Mouse (Mus musculus) myocyte (in vitro differentiated cells): Measurements from ENCODE around the gene Rnf185. TPM values are rescaled to one million over a fixed set of nuclear protein-coding genes. Genes with fewer than 3 reads are reported as not detected.

Source experiments
- H3K27me3 ChIP-seq: one replicate; pipeline ENCODE4 v1.6.1; 2011; ENCODE audit not compliant: control insufficient read depth, insufficient read depth, insufficient read length
- H3K36me3 ChIP-seq: one replicate; pipeline ENCODE4 v1.6.1; 2011; ENCODE audit not compliant: control insufficient read depth, insufficient read depth
- H3K4me2 ChIP-seq: one replicate; pipeline ENCODE4 v1.6.1; 2011; ENCODE audit warnings: low read depth, control low read depth
- H3K4me3 ChIP-seq: one replicate; pipeline ENCODE4 v1.5.1; 2011; ENCODE audit warnings: mild to moderate bottlenecking, control low read depth, moderate library complexity
- H3K79me2 ChIP-seq: one replicate; pipeline ENCODE4 v1.6.1; 2011; ENCODE audit not compliant: control insufficient read depth, insufficient read depth
- H3ac ChIP-seq: one replicate; pipeline ENCODE4 v1.6.1; 2011; ENCODE audit not compliant: control insufficient read depth, insufficient read length
- CEBPB ChIP-seq: IDR thresholded peaks from 2 replicates; pipeline ENCODE4 v1.6.1; 2011; ENCODE audit warnings: mild to moderate bottlenecking, moderate library complexity; ENCODE audit not compliant: poor library complexity, insufficient read depth, severe bottlenecking
- E2F4 ChIP-seq: IDR thresholded peaks from one replicate; pipeline ENCODE4 v1.6.1; 2011; ENCODE audit warnings: mild to moderate bottlenecking, control low read depth, moderate library complexity; ENCODE audit not compliant: insufficient read depth
- MAX ChIP-seq: IDR thresholded peaks from one replicate; pipeline ENCODE4 v1.6.1; 2011; ENCODE audit warnings: low read depth, mild to moderate bottlenecking, control low read depth
- MYOD1 ChIP-seq, 3 experiments: IDR thresholded peaks; one replicate each; pipeline ENCODE4 v1.6.1; 2011; ENCODE audit warnings: control low read depth in 2 of 3, low read depth in 2 of 3, mild to moderate bottlenecking in 2 of 3, moderate library complexity in 1 of 3; ENCODE audit not compliant: insufficient read length in 2 of 3, control insufficient read depth in 1 of 3
- MYOG ChIP-seq, 3 experiments: IDR thresholded peaks; one replicate each; pipeline ENCODE4 v1.6.1; 2011; ENCODE audit warnings: control low read depth in 2 of 3, low read depth in 2 of 3, mild to moderate bottlenecking in 2 of 3; ENCODE audit not compliant: insufficient read length in 2 of 3, control insufficient read depth in 1 of 3, insufficient read depth in 1 of 3
- POLR2A ChIP-seq: IDR thresholded peaks from one replicate; pipeline ENCODE4 v1.6.1; 2011; ENCODE audit warnings: low read depth, mild to moderate bottlenecking, control low read depth, moderate library complexity; ENCODE audit not compliant: insufficient read length
- POLR2AphosphoS2 ChIP-seq: IDR thresholded peaks from one replicate; pipeline ENCODE4 v1.6.1; 2011; ENCODE audit warnings: low read depth, control low read depth; ENCODE audit not compliant: insufficient read length
- REST ChIP-seq: IDR thresholded peaks from one replicate; pipeline ENCODE4 v1.6.1; 2011; ENCODE audit warnings: mild to moderate bottlenecking, control low read depth, moderate library complexity; ENCODE audit not compliant: insufficient read depth, insufficient read length
- SRF ChIP-seq: IDR thresholded peaks from one replicate; pipeline ENCODE4 v1.6.1; 2011; ENCODE audit warnings: low read depth; ENCODE audit not compliant: control insufficient read depth, insufficient read length
- TCF12 ChIP-seq: IDR thresholded peaks from one replicate; pipeline ENCODE4 v1.6.1; 2011; ENCODE audit warnings: mild to moderate bottlenecking, control low read depth; ENCODE audit not compliant: poor library complexity, insufficient read depth, severe bottlenecking
- TCF3 ChIP-seq: IDR thresholded peaks from one replicate; pipeline ENCODE4 v1.6.1; 2011; ENCODE audit warnings: low read depth, control low read depth; ENCODE audit not compliant: insufficient read length
- USF1 ChIP-seq: IDR thresholded peaks from one replicate; pipeline ENCODE4 v1.6.1; 2011; ENCODE audit warnings: low read depth, mild to moderate bottlenecking, control low read depth, moderate library complexity
- polyA plus RNA-seq: library from polyadenylated mRNA; unstranded; fragments of >200 nt; fragmentation: generic; extraction: Trizol; gene quantifications from one replicate; pipeline ENCODE4 v1.2.1, GENCODE M21; 2012; ENCODE audit warnings: missing spikeins

Gene Rnf185
- polyA plus RNA-seq, result 47.2 TPM

GRCm38 (mm10) chr11:3452167-3452639 lies at the start of gene Rnf185:
Gene Rnf185 (minus strand): TSS chr11:3452363.
- peaks cover 5% of the 10 kb centered on the region for H3K36me3 ChIP-seq
- H3K79me2 ChIP-seq, result peaks cover 60% of the 10 kb centered on the region
- peak within 1 kb of the TSS; percentile 98 for H3K4me3 ChIP-seq
- peak within 1 kb of the TSS; percentile 97 for H3K4me2 ChIP-seq
- no peaks in the 10 kb centered on the region for H3K27me3 ChIP-seq
- TF ChIP-seq USF1, result peak; percentile 92
- TF ChIP-seq MYOD1 (IDR thresholded peaks at IDR 0.05; ENCODE audit: control insufficient read depth in 1 of 3, insufficient read length in 2 of 3, low read depth in 2 of 3), result peak in 1 of 3 experiments; percentile 69
- TF ChIP-seq SRF, result no peak
- TF ChIP-seq MYOG (IDR thresholded peaks at IDR 0.05; ENCODE audit: control insufficient read depth in 1 of 3, insufficient read depth in 1 of 3, insufficient read length in 2 of 3, low read depth in 2 of 3), result peak in 1 of 3 experiments; percentile 58
- peak; percentile 90 for TF ChIP-seq POLR2A
- TF ChIP-seq CEBPB, result no peak
- peak; percentile 82 for TF ChIP-seq POLR2AphosphoS2
- no peak for TF ChIP-seq E2F4
- peak within 1 kb of the TSS; percentile 39 for H3ac ChIP-seq

DNA sequence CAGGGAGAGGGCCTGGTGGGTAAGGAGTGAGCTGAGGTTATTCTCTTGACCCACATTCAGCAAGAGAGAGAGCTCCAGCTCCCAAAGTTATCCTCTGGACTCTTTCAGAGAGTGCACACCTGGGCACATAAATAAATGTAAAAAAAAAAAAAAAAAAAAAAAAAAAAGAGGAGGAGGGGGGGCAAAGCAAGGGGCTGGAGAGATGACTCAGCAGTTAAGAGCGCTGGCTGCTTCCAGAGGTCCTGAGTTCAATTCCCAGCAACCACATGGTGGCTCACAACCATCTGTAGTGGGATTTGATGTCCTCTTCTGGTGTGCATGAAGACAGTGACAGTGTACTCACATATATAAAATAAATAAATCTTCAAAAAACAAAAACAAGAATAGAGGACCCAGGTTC lies 45.1 kb upstream of the Rnf185 start:
- no peaks in the 10 kb centered on the region for H3K79me2 ChIP-seq

GRCm38 (mm10) chr11:3496756-3497155 lies 44.6 kb upstream of the Rnf185 start:
- H3K4me2 ChIP-seq, result no peak overlapping the region
- peaks cover 3% of the 10 kb centered on the region for H3K27me3 ChIP-seq
- H3K4me3 ChIP-seq, result no peak overlapping the region
- no peaks in the 10 kb centered on the region for H3K79me2 ChIP-seq
- no peak for TF ChIP-seq SRF
- no peak for TF ChIP-seq MYOD1 (IDR thresholded peaks at IDR 0.05; ENCODE audit: control insufficient read depth in 1 of 3, insufficient read length in 2 of 3, low read depth in 2 of 3)
- peak in 1 of 3 experiments; percentile 10 for TF ChIP-seq MYOG (IDR thresholded peaks at IDR 0.05; ENCODE audit: control insufficient read depth in 1 of 3, insufficient read depth in 1 of 3, insufficient read length in 2 of 3, low read depth in 2 of 3)
- TF ChIP-seq REST, result no peak
- no peak for TF ChIP-seq USF1
- no peaks in the 10 kb centered on the region for H3K36me3 ChIP-seq
- no peak overlapping the region for H3ac ChIP-seq

More for the DNA sequence above, 45.1 kb upstream of the Rnf185 start:
- H3K4me2 ChIP-seq, result no peak overlapping the region
- no peaks in the 10 kb centered on the region for H3K36me3 ChIP-seq
- peaks cover 8% of the 10 kb centered on the region for H3K27me3 ChIP-seq
- no peak overlapping the region for H3K4me3 ChIP-seq
- TF ChIP-seq CEBPB (no peak), POLR2A (no peak), MAX (no peak), E2F4 (no peak), TCF3 (no peak), TCF12 (no peak), USF1 (no peak), REST (no peak)
- no peak overlapping the region for H3ac ChIP-seq

GRCm38 (mm10) chr11:3495496-3495895 lies 43.3 kb upstream of the Rnf185 start:
- no peaks in the 10 kb centered on the region for H3K79me2 ChIP-seq
- no peak overlapping the region for H3K4me2 ChIP-seq
- no peak overlapping the region for H3K4me3 ChIP-seq
- no peaks in the 10 kb centered on the region for H3K27me3 ChIP-seq
- no peak for TF ChIP-seq MAX
- no peak for TF ChIP-seq MYOG (IDR thresholded peaks at IDR 0.05; ENCODE audit: control insufficient read depth in 1 of 3, insufficient read depth in 1 of 3, insufficient read length in 2 of 3, low read depth in 2 of 3)
- no peak for TF ChIP-seq TCF3
- no peak for TF ChIP-seq CEBPB
- TF ChIP-seq MYOD1 (IDR thresholded peaks at IDR 0.05; ENCODE audit: control insufficient read depth in 1 of 3, insufficient read length in 2 of 3, low read depth in 2 of 3), result no peak
- TF ChIP-seq TCF12, result no peak
- TF ChIP-seq REST, result no peak
- TF ChIP-seq USF1, result no peak
- TF ChIP-seq E2F4, result no peak
- no peak for TF ChIP-seq POLR2A
- TF ChIP-seq POLR2AphosphoS2, result no peak
- TF ChIP-seq SRF, result no peak
- H3K36me3 ChIP-seq, result no peaks in the 10 kb centered on the region
- no peak overlapping the region for H3ac ChIP-seq

DNA sequence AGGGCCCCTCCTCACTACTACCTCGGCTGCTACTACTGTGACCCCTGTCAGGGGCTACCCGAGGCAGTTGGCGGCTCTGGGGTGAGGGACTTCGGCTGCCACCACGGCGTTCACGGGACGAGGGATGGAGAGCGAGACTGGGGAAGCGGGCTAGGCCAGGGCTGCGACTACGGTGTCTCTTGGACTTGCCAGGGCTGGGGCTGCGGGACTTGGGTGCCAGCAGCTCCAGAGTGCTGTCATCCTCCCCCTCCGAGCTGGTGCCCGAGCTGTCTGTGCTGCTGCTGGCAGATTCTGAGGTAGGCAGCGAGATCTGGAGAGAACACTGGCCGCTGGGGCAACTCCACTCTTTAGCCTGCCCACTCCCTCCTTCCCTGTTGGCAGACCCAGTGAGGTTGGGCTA lies 42.7 kb upstream of the Rnf185 start:
- H3K79me2 ChIP-seq, result no peaks in the 10 kb centered on the region
- TF ChIP-seq CEBPB, result no peak
- TF ChIP-seq TCF12, result no peak
- TF ChIP-seq POLR2A, result no peak
- TF ChIP-seq USF1, result no peak
- no peak for TF ChIP-seq POLR2AphosphoS2
- TF ChIP-seq E2F4, result no peak
- no peak for TF ChIP-seq REST
- no peak for TF ChIP-seq MYOD1 (IDR thresholded peaks at IDR 0.05; ENCODE audit: control insufficient read depth in 1 of 3, insufficient read length in 2 of 3, low read depth in 2 of 3)
- no peak for TF ChIP-seq MAX
- no peak for TF ChIP-seq SRF
- no peak for TF ChIP-seq MYOG (IDR thresholded peaks at IDR 0.05; ENCODE audit: control insufficient read depth in 1 of 3, insufficient read depth in 1 of 3, insufficient read length in 2 of 3, low read depth in 2 of 3)
- no peak overlapping the region for H3ac ChIP-seq
- H3K4me3 ChIP-seq, result no peak overlapping the region
- H3K27me3 ChIP-seq, result no peaks in the 10 kb centered on the region
- H3K36me3 ChIP-seq, result no peaks in the 10 kb centered on the region
- H3K4me2 ChIP-seq, result no peak overlapping the region
